Mouse (Mus musculus): ENCODE measurements at regions not wholly inside any gene's neighbourhood (a gene's known extent, or its start where the extent isn't known, plus 50 kb on each side); places are given as distances from the start of the nearest gene placed in this dataset.
"Not testable (repeated sequence)": the region's sequence is repeated elsewhere in the genome, so short reads cannot be mapped to it uniquely, and the experiment has no call there.

DNA sequence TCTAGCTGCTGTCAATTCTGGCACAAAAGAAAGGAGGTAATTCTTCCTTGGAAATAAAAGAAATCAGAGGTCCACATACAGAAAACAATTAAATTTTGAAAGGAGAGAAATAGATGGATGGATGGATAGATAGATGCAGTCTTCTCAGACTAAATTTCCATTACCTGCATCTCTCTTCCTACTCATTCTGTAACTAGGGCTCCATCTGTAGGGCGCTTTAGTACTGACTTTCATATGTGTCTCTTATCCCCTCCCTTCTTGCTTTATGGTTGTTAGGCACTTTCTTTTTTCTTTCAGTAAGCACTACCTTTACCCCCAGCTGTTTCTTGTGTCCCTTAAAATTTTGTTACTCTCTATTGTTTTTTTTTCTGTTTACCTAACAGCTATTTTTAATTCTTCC, 72.9 kb upstream of the Olfr1324 start:
- DNase-seq (ENCODE audit: low read depth) = no peak

DNA sequence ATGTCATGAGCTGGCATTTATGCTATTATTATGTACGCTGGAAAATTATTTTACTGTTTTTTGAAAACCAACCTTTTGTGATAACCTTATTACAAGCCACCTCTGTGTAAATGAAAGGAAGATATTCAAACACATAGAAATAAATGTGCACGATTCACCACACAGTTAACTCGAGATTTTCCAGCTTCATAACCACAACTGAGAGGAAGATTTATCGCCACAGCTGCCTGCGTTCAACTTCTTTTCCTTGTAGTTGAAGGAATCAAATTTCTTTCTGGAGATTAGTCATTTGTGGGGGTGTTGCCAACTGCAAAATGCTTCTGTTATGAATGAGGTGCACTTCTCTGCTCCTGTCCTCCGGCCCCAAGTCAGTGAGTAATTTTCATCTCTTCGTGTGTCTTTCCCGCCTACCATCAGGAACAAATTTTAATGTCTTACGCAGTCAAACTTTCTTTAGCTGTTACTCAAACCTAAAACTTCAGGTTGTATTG, 62.2 kb upstream of the Olfr1324 start:
- DNase-seq (ENCODE audit: low read depth) = not testable (repeated sequence)
